Mouse (Mus musculus) layer of hippocampus, adult 8-10 months (tissue): Measurements from ENCODE around the gene P2ry2. TPM values are rescaled to one million over a fixed set of nuclear protein-coding genes. Genes with fewer than 3 reads are reported as not detected.
A peak's percentile ranks its signal among the peaks of the same experiment; 100 is the strongest.

Experiments used
- DNase-seq, 2 experiments: peaks; one replicate each; pipeline ENCODE4 v3.0.0; 2022; ENCODE audit warnings: low spot score in 2 of 2
- total RNA-seq, 4 experiments: library from RNA; stranded (reverse); gene quantifications; 2 replicates each; pipeline ENCODE4 v1.2.4; 2022

Gene P2ry2
- total RNA-seq: 1 to 10 TPM in 2 of 4 experiments, under 1 TPM in 2; 0.60 to 4.5 (median 1.9) TPM

GRCm38 (mm10) chr7:101012541-101012940, at the start of gene P2ry2:
TSS of gene P2ry2 (minus strand) at chr7:101012866.
- DNase-seq: no peak

GRCm38 (mm10) chr7:101062246-101062645, 49.6 kb upstream of the P2ry2 start:
- DNase-seq: peak; percentile 53 to 66

- peak; percentile 73 to 88 for DNase-seq
Observed at GRCm38 (mm10) chr7:101061381-101061780, 48.7 kb upstream of the P2ry2 start.

- DNase-seq: no peak
Observed at GRCm38 (mm10) chr7:101060476-101060875, 47.8 kb upstream of the P2ry2 start.

- no peak for DNase-seq
Observed at GRCm38 (mm10) chr7:101059188-101059587, 46.5 kb upstream of the P2ry2 start.

GRCm38 (mm10) chr7:101057309-101057708, 44.6 kb upstream of the P2ry2 start:
- DNase-seq: no peak

GRCm38 (mm10) chr7:101053136-101053535, 40.5 kb upstream of the P2ry2 start:
- no peak for DNase-seq

GRCm38 (mm10) chr7:101051551-101052221, 39.0 kb upstream of the P2ry2 start:
- peak; percentile 39 to 63 for DNase-seq

- DNase-seq: no peak
Observed at GRCm38 (mm10) chr7:101050724-101051550, 38.3 kb upstream of the P2ry2 start.

- no peak for DNase-seq
Observed at GRCm38 (mm10) chr7:101049326-101050087, 36.8 kb upstream of the P2ry2 start.

GRCm38 (mm10) chr7:101048247-101048646, 35.6 kb upstream of the P2ry2 start:
- DNase-seq: no peak

GRCm38 (mm10) chr7:101043846-101044541, 31.3 kb upstream of the P2ry2 start:
- DNase-seq: no peak

GRCm38 (mm10) chr7:101041977-101042749, 29.5 kb upstream of the P2ry2 start:
- DNase-seq: no peak

GRCm38 (mm10) chr7:101041544-101041943, 28.9 kb upstream of the P2ry2 start:
- DNase-seq: no peak

- no peak for DNase-seq
Observed at GRCm38 (mm10) chr7:101033371-101033770, 20.7 kb upstream of the P2ry2 start.

GRCm38 (mm10) chr7:101031234-101031633, 18.6 kb upstream of the P2ry2 start:
- DNase-seq: no peak

- DNase-seq: no peak
Observed at GRCm38 (mm10) chr7:101030756-101031155, 18.1 kb upstream of the P2ry2 start.

- DNase-seq: no peak
Observed at GRCm38 (mm10) chr7:101029446-101029845, 16.8 kb upstream of the P2ry2 start.

GRCm38 (mm10) chr7:101028991-101029390, 16.3 kb upstream of the P2ry2 start:
- DNase-seq: no peak

GRCm38 (mm10) chr7:101028444-101028757, 15.7 kb upstream of the P2ry2 start:
- DNase-seq: no peak
